Mouse (Mus musculus): Measurements from ENCODE around the gene Zfp108. TPM values are rescaled to one million over a fixed set of nuclear protein-coding genes. Genes with fewer than 3 reads are reported as not detected.
A peak's percentile ranks its signal among the peaks of the same experiment; 100 is the strongest.

Zfp108 gene
- polyA plus RNA-seq, 1 experiment = not detected

DNA sequence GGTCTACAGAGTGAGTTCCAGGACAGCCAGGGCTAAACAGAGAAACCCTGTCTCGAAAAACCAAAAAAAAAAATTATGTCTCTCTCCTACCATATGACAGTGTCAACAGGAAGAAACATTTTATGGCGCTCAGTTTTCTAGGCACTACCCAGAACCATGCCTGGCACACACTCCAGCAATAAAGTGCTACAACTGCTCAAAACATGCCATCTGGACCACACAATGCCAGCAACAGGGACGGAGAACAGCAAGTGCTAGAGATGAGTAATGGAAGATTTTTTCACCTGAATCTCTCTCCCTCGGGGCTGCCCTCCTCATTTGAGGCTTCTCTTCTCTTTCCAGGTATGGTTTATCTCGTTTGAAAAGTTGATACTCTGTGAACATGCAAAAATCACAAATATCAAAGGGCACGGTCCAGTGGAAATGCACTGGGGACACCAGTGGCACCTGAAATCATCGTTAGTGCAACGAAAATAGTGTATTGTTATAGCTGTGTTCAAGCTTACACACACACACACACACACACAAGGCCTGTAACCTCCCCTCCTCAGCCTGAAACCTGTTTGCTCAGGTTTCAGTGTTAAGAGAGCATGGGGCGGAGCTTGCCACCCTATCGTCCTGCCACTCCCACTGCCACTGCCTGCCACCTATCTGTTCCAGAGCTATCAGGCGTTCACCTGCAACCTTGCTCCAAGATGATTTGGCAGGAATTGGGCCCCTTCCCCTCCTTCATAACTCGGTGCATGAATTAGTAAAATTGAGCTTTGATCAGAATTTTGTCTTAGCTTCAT is 38.7 kb downstream of the Zfp108 start:
- H3K4me3 ChIP-seq (replicated peaks; ENCODE audit: control insufficient read depth, low read depth, low read length) = no peak overlapping the region
- TF ChIP-seq POLR2A (IDR thresholded peaks at IDR 0.05; ENCODE audit: borderline replicate concordance, control insufficient read depth, low read depth, low read length) = no peak
- no peak for TF ChIP-seq CTCF (IDR thresholded peaks at IDR 0.05; ENCODE audit: control insufficient read depth, insufficient read depth, low read length)
- no peak overlapping the region for H3K27ac ChIP-seq (ENCODE audit: control insufficient read depth, insufficient read depth, low read depth, low read length, poor library complexity)
- WGBS = 82% methylated on average over 12 of the region's 12 CpGs
- H3K4me1 ChIP-seq (ENCODE audit: control insufficient read depth, insufficient read depth, low read length) = no peaks in the 10 kb centered on the region

DNA sequence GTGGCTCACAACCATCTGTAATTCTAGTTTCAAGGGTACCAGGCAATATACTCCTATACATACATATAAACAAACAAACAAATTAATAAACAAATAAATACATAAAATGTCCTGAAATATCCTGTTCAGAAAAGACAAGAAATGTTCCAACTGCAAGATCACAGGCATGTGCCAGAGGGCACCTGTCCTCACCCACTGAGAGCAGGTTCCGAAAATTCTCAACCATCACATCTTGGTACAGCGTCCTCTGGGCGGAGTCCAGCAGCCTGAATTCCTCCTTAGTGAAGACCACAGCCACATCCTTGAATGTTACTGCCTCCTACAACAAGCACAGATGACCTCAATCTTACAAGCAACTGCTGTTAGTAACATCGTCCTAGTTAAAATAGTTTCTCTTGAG is 40.2 kb downstream of the Zfp108 start:
- TF ChIP-seq CTCF (IDR thresholded peaks at IDR 0.05; ENCODE audit: control insufficient read depth, insufficient read depth, low read length) = no peak
- no peak for TF ChIP-seq POLR2A (IDR thresholded peaks at IDR 0.05; ENCODE audit: borderline replicate concordance, control insufficient read depth, low read depth, low read length)
- no peak overlapping the region for H3K4me3 ChIP-seq (replicated peaks; ENCODE audit: control insufficient read depth, low read depth, low read length)
- WGBS = 93% methylated on average over 4 of the region's 4 CpGs

DNA sequence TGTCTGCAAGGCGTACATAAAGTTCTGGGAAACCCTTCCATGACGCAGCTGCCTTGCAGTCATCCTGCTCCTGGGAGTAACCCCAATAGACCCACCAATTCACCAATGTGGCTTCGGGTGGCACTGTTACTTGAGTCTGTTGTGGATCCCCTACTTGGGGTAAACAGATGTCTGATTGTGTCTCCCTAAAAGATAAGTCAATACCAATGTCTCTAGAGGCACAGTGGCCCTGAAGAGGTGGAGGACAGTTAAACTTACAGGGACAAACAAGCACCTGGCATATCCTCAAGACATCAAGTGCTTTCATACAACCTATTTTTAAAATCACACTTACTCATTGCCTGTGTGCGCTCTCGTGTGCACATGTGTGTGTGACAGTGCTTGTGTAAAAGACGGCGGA is 40.8 kb downstream of the Zfp108 start:
- WGBS = 92% methylated on average over 7 of the region's 7 CpGs
- no peaks in the 10 kb centered on the region for H3K4me1 ChIP-seq (ENCODE audit: control insufficient read depth, insufficient read depth, low read length)
- TF ChIP-seq POLR2A (IDR thresholded peaks at IDR 0.05; ENCODE audit: borderline replicate concordance, control insufficient read depth, low read depth, low read length) = no peak
- TF ChIP-seq CTCF (IDR thresholded peaks at IDR 0.05; ENCODE audit: control insufficient read depth, insufficient read depth, low read length) = no peak
- no peak overlapping the region for H3K27ac ChIP-seq (ENCODE audit: control insufficient read depth, insufficient read depth, low read depth, low read length, poor library complexity)
- H3K4me3 ChIP-seq (replicated peaks; ENCODE audit: control insufficient read depth, low read depth, low read length) = no peak overlapping the region

More for the DNA sequence above, 40.2 kb downstream of the Zfp108 start:
- Histone ChIP-seq H3K27ac (ENCODE audit: control insufficient read depth, insufficient read depth, low read depth, low read length, poor library complexity) (no peak overlapping the region), H3K4me1 (ENCODE audit: control insufficient read depth, insufficient read depth, low read length) (no peaks in the 10 kb centered on the region)

DNA sequence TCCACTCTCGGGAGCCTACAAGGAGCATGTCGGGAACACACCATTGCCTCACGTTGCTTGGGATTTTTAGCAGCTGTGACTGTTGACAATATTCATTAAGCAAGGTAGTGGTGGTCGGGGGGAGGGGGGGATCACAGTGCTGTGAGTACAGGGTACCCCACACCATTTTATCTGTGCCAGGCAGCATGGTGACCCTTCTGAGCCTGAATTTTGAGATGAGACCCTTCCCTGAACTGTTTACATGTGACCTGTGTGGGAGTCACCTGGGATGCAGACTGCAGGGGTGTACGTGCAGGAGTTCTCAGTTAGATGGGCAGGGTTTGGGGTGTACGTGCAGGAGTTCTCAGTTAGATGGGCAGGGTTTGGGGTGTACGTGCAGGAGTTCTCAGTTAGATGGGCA is 41.8 kb downstream of the Zfp108 start:
- 94% methylated on average over 7 of the region's 7 CpGs for WGBS
- TF ChIP-seq CTCF (IDR thresholded peaks at IDR 0.05; ENCODE audit: control insufficient read depth, insufficient read depth, low read length) (no peak), POLR2A (IDR thresholded peaks at IDR 0.05; ENCODE audit: borderline replicate concordance, control insufficient read depth, low read depth, low read length) (no peak)
- no peak overlapping the region for H3K4me3 ChIP-seq (replicated peaks; ENCODE audit: control insufficient read depth, low read depth, low read length)
- no peaks in the 10 kb centered on the region for H3K4me1 ChIP-seq (ENCODE audit: control insufficient read depth, insufficient read depth, low read length)
- H3K27ac ChIP-seq (ENCODE audit: control insufficient read depth, insufficient read depth, low read depth, low read length, poor library complexity) = no peak overlapping the region

DNA sequence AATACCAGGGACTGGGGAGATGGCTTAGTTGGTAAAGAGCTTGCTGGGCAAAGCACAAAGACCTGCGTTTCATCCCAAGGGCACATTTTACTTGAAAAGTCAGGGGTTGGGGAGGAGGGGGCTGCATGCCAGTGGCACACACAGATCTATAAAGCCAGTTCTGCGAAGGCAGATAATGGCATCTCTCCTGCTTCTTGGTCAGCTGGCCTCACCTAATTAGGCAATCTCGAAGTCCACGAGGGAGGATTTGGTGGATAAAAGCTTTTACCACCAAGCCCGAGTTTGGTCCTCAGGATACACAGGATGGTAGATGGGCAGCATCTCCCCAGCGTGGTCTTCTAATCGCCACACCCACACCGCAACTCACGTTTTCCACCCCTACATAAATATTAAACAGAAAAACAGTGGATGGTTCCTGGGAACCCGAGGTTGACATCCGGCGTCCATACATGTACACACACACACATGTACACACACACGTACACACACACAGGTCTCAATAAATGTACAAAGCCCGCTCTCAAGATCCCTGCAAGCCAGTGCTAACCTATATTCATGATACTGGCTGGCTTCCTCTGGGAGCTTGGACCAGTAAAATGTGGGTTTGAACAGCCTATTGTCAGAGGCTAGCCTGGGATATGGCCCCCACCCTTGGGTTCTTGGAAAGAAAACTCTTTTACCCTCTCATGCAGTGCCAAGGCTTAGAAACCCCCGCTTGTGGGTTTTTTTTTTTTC is 42.9 kb downstream of the Zfp108 start:
- Histone ChIP-seq H3K27ac (ENCODE audit: control insufficient read depth, insufficient read depth, low read depth, low read length, poor library complexity) (no peak overlapping the region), H3K4me3 (replicated peaks; ENCODE audit: control insufficient read depth, low read depth, low read length) (no peak overlapping the region), H3K4me1 (ENCODE audit: control insufficient read depth, insufficient read depth, low read length) (no peaks in the 10 kb centered on the region)
- TF ChIP-seq CTCF (IDR thresholded peaks at IDR 0.05; ENCODE audit: control insufficient read depth, insufficient read depth, low read length) (no peak), POLR2A (IDR thresholded peaks at IDR 0.05; ENCODE audit: borderline replicate concordance, control insufficient read depth, low read depth, low read length) (no peak)
- WGBS = 91% methylated on average over 15 of the region's 15 CpGs

DNA sequence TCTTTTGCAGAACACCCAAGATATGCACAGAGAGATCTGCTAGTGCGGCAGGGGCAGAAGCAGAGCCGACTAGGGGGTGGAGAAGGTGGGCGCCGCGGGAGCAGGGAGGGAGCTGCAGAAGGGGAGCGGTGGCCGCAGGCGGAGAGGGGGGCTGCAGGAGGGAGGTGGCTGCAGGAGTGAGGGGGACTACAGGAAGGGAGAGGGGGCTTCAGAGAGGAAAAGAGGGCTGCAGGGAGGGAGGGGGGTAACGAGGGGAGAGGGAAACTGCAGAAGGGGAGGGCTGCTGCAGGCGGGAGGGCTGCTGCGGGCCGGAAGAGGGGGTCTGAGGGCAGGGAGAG is 44.0 kb downstream of the Zfp108 start:
- H3K27ac ChIP-seq (ENCODE audit: control insufficient read depth, insufficient read depth, low read depth, low read length, poor library complexity) = no peak overlapping the region
- TF ChIP-seq POLR2A (IDR thresholded peaks at IDR 0.05; ENCODE audit: borderline replicate concordance, control insufficient read depth, low read depth, low read length) = no peak
- no peak for TF ChIP-seq CTCF (IDR thresholded peaks at IDR 0.05; ENCODE audit: control insufficient read depth, insufficient read depth, low read length)
- under 1% methylated on average over 12 of the region's 12 CpGs for WGBS

DNA sequence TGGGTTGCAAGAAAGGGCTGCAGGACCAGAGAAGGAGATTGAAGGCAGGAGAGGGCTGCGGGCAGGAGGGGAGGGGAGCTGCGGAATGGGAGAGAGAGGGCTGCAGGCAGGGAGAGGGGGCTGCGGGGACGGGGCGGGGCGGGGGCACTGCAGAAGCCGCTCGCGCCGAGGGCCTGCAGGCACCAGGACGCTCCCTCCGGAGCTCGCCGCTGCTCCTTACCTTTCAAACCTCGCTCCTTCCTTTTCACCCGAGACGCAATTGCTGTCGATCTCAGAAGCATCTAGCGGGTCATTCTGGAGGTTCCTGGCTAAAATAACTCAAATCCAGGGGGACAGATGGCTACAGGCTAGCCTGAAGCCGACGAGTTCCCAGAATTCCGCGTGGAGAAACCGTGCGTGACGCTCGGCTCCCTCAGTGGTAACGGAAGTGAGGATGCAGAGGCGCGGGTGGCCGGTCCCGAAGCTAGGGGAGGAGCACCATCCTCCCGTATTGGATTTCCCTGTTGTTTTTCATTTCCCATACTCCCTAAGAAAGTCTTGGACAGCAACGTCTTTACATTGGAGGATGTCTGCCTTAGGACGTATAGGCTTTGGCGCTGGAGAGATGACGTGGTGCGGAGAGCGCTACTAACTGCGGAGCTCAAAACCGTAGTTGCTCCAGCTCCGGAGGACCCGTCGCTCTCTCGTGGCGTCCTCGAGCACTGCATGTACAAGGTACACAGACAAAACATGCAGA is 44.5 kb downstream of the Zfp108 start:
- Histone ChIP-seq H3K4me1 (ENCODE audit: control insufficient read depth, insufficient read depth, low read length) (no peaks in the 10 kb centered on the region), H3K27ac (ENCODE audit: control insufficient read depth, insufficient read depth, low read depth, low read length, poor library complexity) (no peak overlapping the region), H3K4me3 (replicated peaks; ENCODE audit: control insufficient read depth, low read depth, low read length) (peak overlapping the region; percentile 66)
- peak; percentile 44; the same call in 1 of the 2 replicates for TF ChIP-seq POLR2A (IDR thresholded peaks at IDR 0.05; ENCODE audit: borderline replicate concordance, control insufficient read depth, low read depth, low read length)
- peak; percentile 41; the same call in 1 of the 2 replicates for TF ChIP-seq CTCF (IDR thresholded peaks at IDR 0.05; ENCODE audit: control insufficient read depth, insufficient read depth, low read length)
- WGBS = under 1% methylated on average over 47 of the region's 47 CpGs

More for the DNA sequence above, 44.0 kb downstream of the Zfp108 start:
- H3K4me3 ChIP-seq (replicated peaks; ENCODE audit: control insufficient read depth, low read depth, low read length) = peak overlapping the region; percentile 66
- H3K4me1 ChIP-seq (ENCODE audit: control insufficient read depth, insufficient read depth, low read length) = no peaks in the 10 kb centered on the region

Data from bone marrow, adult 2 months (tissue).